Mouse (Mus musculus): ENCODE results near the gene Cc2d1b. TPM values are rescaled to one million over a fixed set of nuclear protein-coding genes. Genes with fewer than 3 reads are reported as not detected.

Gene Cc2d1b
- polyA plus RNA-seq, 2 experiments = 7.2 to 10.1 TPM

DNA sequence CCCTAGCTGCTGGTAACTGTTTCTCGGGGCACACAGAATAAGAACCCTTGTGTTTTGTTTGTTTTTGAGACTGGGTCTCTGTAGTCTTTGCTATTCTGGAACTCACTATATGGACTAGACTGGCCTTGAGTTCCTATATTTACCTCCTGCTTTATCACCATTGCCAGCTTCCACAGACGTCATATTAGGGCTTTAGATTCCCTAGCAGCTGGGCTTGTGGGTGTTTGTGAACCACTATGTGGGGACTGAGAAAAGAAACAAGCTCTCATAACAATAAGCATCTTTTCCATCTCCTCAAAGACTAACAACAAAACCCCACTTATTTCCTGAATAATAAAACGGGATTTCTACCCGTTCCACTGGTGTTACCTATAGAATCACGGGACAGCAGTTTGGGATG, 8.8 kb upstream of the Cc2d1b start:
- no peak overlapping the region for H3K4me3 ChIP-seq (ENCODE audit: insufficient read depth in 1 of 2, low read depth in 2 of 2, low read length in 2 of 2)
- no peaks in the 10 kb centered on the region for H3K9me3 ChIP-seq (ENCODE audit: control insufficient read depth, low read length)
- no peaks in the 10 kb centered on the region for H3K27me3 ChIP-seq (ENCODE audit: control insufficient read depth, insufficient read depth, low read length)
- no peaks in the 10 kb centered on the region for H3K4me1 ChIP-seq (replicated peaks; ENCODE audit: control insufficient read depth in 2 of 2, insufficient read depth in 2 of 2, low read length in 1 of 2)
- WGBS (ENCODE audit: insufficient replicate concordance) = 78% methylated on average over 5 of the region's 5 CpGs
- H3K27ac ChIP-seq = no peak overlapping the region
- ATAC-seq (ENCODE audit: insufficient read depth) = no peak
- H3K4me2 ChIP-seq (ENCODE audit: low read depth) = no peak overlapping the region
- no peak overlapping the region for H3K9ac ChIP-seq (replicated peaks)
- no peak for TF ChIP-seq CTCF (IDR thresholded peaks at IDR 0.05; ENCODE audit: low read depth)
- TF ChIP-seq EP300 (IDR thresholded peaks at IDR 0.05; ENCODE audit: low read depth) = no peak
- no peak for DNase-seq (ENCODE audit: low read depth in 3 of 3, low spot score in 3 of 3)
- peaks cover 51% of the 10 kb centered on the region for H3K36me3 ChIP-seq (replicated peaks; ENCODE audit: control insufficient read depth, insufficient read depth, low read depth)

DNA sequence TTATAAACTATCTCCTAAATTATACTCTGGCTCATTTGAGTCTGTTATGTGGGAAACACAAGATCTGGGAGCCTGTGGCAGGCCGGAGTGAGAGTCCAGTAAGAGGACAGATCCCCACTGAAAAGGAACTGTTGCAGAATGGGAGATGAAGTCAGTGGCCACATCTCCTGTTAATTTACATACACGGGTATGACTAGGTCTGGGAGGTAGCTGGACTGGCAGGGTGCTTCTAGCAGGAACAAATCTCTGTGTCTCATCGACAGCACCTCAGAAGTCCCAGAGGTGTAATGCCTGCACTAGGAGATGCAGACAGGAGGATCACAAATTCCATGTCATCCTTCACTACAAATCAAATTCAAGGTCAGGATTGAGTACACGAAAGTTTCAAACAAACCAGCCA, 1.2 kb upstream of the Cc2d1b start:
- H3K4me2 ChIP-seq (ENCODE audit: low read depth) = peak overlapping the region; percentile 83
- no peak overlapping the region for H3K27ac ChIP-seq
- peaks cover 5 to 9% of the 10 kb centered on the region in 2 experiments; a peak in 3 of 4 replicates for H3K4me1 ChIP-seq (replicated peaks; ENCODE audit: control insufficient read depth in 2 of 2, insufficient read depth in 2 of 2, low read length in 1 of 2)
- H3K27me3 ChIP-seq (ENCODE audit: control insufficient read depth, insufficient read depth, low read length) = no peaks in the 10 kb centered on the region
- DNase-seq (ENCODE audit: low read depth in 3 of 3, low spot score in 3 of 3) = no peak
- H3K9me3 ChIP-seq (ENCODE audit: control insufficient read depth, low read length) = no peaks in the 10 kb centered on the region
- H3K9ac ChIP-seq (replicated peaks) = no peak overlapping the region
- no peak overlapping the region; a peak in 1 of 4 replicates for H3K4me3 ChIP-seq (ENCODE audit: insufficient read depth in 1 of 2, low read depth in 2 of 2, low read length in 2 of 2)
- peaks cover 7% of the 10 kb centered on the region for H3K36me3 ChIP-seq (replicated peaks; ENCODE audit: control insufficient read depth, insufficient read depth, low read depth)
- WGBS (ENCODE audit: insufficient replicate concordance) = 64% methylated on average over 4 of the region's 4 CpGs
- TF ChIP-seq EP300 (IDR thresholded peaks at IDR 0.05; ENCODE audit: low read depth) (no peak), CTCF (IDR thresholded peaks at IDR 0.05; ENCODE audit: low read depth) (no peak)
- ATAC-seq (ENCODE audit: insufficient read depth) = no peak

GRCm38 (mm10) chr4:108619165-108619564, 575 bp upstream of the Cc2d1b start:
- DNase-seq (ENCODE audit: low read depth in 3 of 3, low spot score in 3 of 3) (no peak), ATAC-seq (ENCODE audit: insufficient read depth) (peak; percentile 2)
- no peak overlapping the region; the same call in 1 of the 2 replicates for H3K27ac ChIP-seq
- H3K27me3 ChIP-seq (ENCODE audit: control insufficient read depth, insufficient read depth, low read length) = no peaks in the 10 kb centered on the region
- TF ChIP-seq CTCF (IDR thresholded peaks at IDR 0.05; ENCODE audit: low read depth) (no peak), EP300 (IDR thresholded peaks at IDR 0.05; ENCODE audit: low read depth) (no peak)
- WGBS (ENCODE audit: insufficient replicate concordance) = 7% methylated on average over 10 of the region's 10 CpGs
- peaks cover 3% of the 10 kb centered on the region for H3K36me3 ChIP-seq (replicated peaks; ENCODE audit: control insufficient read depth, insufficient read depth, low read depth)
- no peaks in the 10 kb centered on the region for H3K9me3 ChIP-seq (ENCODE audit: control insufficient read depth, low read length)
- H3K4me1 ChIP-seq (replicated peaks; ENCODE audit: control insufficient read depth in 2 of 2, insufficient read depth in 2 of 2, low read length in 1 of 2) = peaks cover 5 to 9% of the 10 kb centered on the region in 2 experiments; a peak in 3 of 4 replicates
- peak overlapping the region; percentile 64 for H3K9ac ChIP-seq (replicated peaks)
- peak overlapping the region; percentile 83 for H3K4me2 ChIP-seq (ENCODE audit: low read depth)
- peak overlapping the region; percentile 66 to 83 for H3K4me3 ChIP-seq (ENCODE audit: insufficient read depth in 1 of 2, low read depth in 2 of 2, low read length in 2 of 2)

- Histone ChIP-seq H3K9ac (replicated peaks) (peak overlapping the region; percentile 79), H3K27ac (peak overlapping the region; percentile 9), H3K4me2 (ENCODE audit: low read depth) (peak overlapping the region; percentile 83), H3K27me3 (ENCODE audit: control insufficient read depth, insufficient read depth, low read length) (no peaks in the 10 kb centered on the region), H3K4me3 (ENCODE audit: insufficient read depth in 1 of 2, low read depth in 2 of 2, low read length in 2 of 2) (peak overlapping the region; percentile 83), H3K36me3 (replicated peaks; ENCODE audit: control insufficient read depth, insufficient read depth, low read depth) (peaks cover 4% of the 10 kb centered on the region), H3K9me3 (ENCODE audit: control insufficient read depth, low read length) (no peaks in the 10 kb centered on the region), H3K4me1 (replicated peaks; ENCODE audit: control insufficient read depth in 2 of 2, insufficient read depth in 2 of 2, low read length in 1 of 2) (peaks cover 5 to 9% of the 10 kb centered on the region in 2 experiments; a peak in 3 of 4 replicates)
- 9% methylated on average over 8 of the region's 8 CpGs for WGBS (ENCODE audit: insufficient replicate concordance)
- DNase-seq (ENCODE audit: low read depth in 3 of 3, low spot score in 3 of 3) (peak in 1 of 3 experiments; percentile 19), ATAC-seq (ENCODE audit: insufficient read depth) (peak; percentile 3; the same call in 1 of the 2 replicates)
- TF ChIP-seq CTCF (IDR thresholded peaks at IDR 0.05; ENCODE audit: low read depth) (no peak), EP300 (IDR thresholded peaks at IDR 0.05; ENCODE audit: low read depth) (no peak)
Observed at GRCm38 (mm10) chr4:108620536-108620935, 796 bp downstream of the Cc2d1b start.

DNA sequence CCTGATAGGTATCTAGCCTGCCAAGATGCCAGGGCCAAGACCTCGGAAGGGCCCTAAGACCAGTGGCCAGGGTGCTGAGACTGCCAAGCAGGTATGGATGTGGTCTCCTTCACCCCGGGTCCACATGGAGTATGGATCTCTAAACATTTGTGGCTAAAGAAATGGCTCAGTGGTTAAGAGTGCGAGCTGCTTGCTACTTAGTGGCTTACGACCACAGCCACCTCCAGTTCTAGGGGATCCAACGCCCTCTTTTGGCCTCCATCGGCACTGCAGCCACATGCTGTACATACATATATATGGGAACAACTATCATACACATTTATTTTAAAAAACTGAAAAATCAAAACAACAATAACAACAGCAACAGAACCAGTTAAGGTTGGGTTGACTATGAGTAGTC, 1.8 kb downstream of the Cc2d1b start:
- no peak for ATAC-seq (ENCODE audit: insufficient read depth)
- Histone ChIP-seq H3K4me2 (ENCODE audit: low read depth) (no peak overlapping the region), H3K9me3 (ENCODE audit: control insufficient read depth, low read length) (no peaks in the 10 kb centered on the region), H3K36me3 (replicated peaks; ENCODE audit: control insufficient read depth, insufficient read depth, low read depth) (peaks cover 8% of the 10 kb centered on the region), H3K4me3 (ENCODE audit: insufficient read depth in 1 of 2, low read depth in 2 of 2, low read length in 2 of 2) (no peak overlapping the region), H3K27me3 (ENCODE audit: control insufficient read depth, insufficient read depth, low read length) (no peaks in the 10 kb centered on the region), H3K27ac (no peak overlapping the region), H3K4me1 (replicated peaks; ENCODE audit: control insufficient read depth in 2 of 2, insufficient read depth in 2 of 2, low read length in 1 of 2) (peaks cover 5 to 9% of the 10 kb centered on the region in 2 experiments; a peak in 3 of 4 replicates), H3K9ac (replicated peaks) (no peak overlapping the region)
- DNase-seq (ENCODE audit: low read depth in 3 of 3, low spot score in 3 of 3) = no peak
- peak; percentile 55 for TF ChIP-seq CTCF (IDR thresholded peaks at IDR 0.05; ENCODE audit: low read depth)
- no peak for TF ChIP-seq EP300 (IDR thresholded peaks at IDR 0.05; ENCODE audit: low read depth)
- 83% methylated on average over 6 of the region's 6 CpGs for WGBS (ENCODE audit: insufficient replicate concordance)

All from liver, embryonic 14.5 days (tissue).